Mouse (Mus musculus): ENCODE results near the gene Zfp784. TPM values are rescaled to one million over a fixed set of nuclear protein-coding genes. Genes with fewer than 3 reads are reported as not detected.
"Not testable (repeated sequence)": the region's sequence is repeated elsewhere in the genome, so short reads cannot be mapped to it uniquely, and the experiment has no call there.

The Zfp784 gene
- 4.9 and 5.0 TPM in 2 replicates for polyA plus RNA-seq (2015; fragmentation: Nextera tagmentation; extraction: Ambion mirVana)

- Histone ChIP-seq H3K9me3 (no peaks in the 10 kb centered on the region), H3K27ac (peak within 1 kb of the TSS; percentile 96), H3K9ac (peak within 1 kb of the TSS; percentile 80), H3K27me3 (no peaks in the 10 kb centered on the region), H3K4me3 (peak within 1 kb of the TSS; percentile 78), H3K4me2 (peak within 1 kb of the TSS; percentile 57), H3K36me3 (peaks cover 31% of the 10 kb centered on the region), H3K4me1 (0 out of 2 replicates have a peak, but pooled peaks cover 6% of the 10 kb centered on the region)
- peak; percentile 96 for ATAC-seq (ENCODE audit: borderline replicate concordance, extremely low read depth, low FRiP score, low TSS enrichment)
- WGBS, result under 1% methylated on average over 48 of the region's 48 CpGs
Observed at GRCm38 (mm10) chr7:5038109-5038732, at the start of gene Zfp784. Gene Zfp784 (minus strand): TSS chr7:5038446.

- H3K9me3 ChIP-seq, result no peaks in the 10 kb centered on the region
- WGBS, result 75% methylated on average over 4 of the region's 4 CpGs
- peaks cover 67% of the 10 kb centered on the region for H3K36me3 ChIP-seq
- ATAC-seq (ENCODE audit: borderline replicate concordance, extremely low read depth, low FRiP score, low TSS enrichment), result no peak
- no peak overlapping the region for H3K4me3 ChIP-seq
- no peak overlapping the region for H3K4me2 ChIP-seq
- no peaks in the 10 kb centered on the region for H3K4me1 ChIP-seq
- H3K27ac ChIP-seq, result no peak overlapping the region
- H3K27me3 ChIP-seq, result no peaks in the 10 kb centered on the region
- H3K9ac ChIP-seq, result no peak overlapping the region
Observed at GRCm38 (mm10) chr7:5087886-5088285, 49.6 kb upstream of the Zfp784 start.

- H3K4me2 ChIP-seq, result no peak overlapping the region
- no peaks in the 10 kb centered on the region for H3K9me3 ChIP-seq
- no peak for ATAC-seq (ENCODE audit: borderline replicate concordance, extremely low read depth, low FRiP score, low TSS enrichment)
- no peak overlapping the region for H3K9ac ChIP-seq
- H3K4me3 ChIP-seq, result no peak overlapping the region
- H3K27me3 ChIP-seq, result no peaks in the 10 kb centered on the region
- H3K4me1 ChIP-seq, result no peaks in the 10 kb centered on the region
- peaks cover 61% of the 10 kb centered on the region for H3K36me3 ChIP-seq
- WGBS, result 74% methylated on average over 5 of the region's 5 CpGs
- no peak overlapping the region for H3K27ac ChIP-seq
Observed at GRCm38 (mm10) chr7:5086921-5087440, 48.7 kb upstream of the Zfp784 start.

DNA sequence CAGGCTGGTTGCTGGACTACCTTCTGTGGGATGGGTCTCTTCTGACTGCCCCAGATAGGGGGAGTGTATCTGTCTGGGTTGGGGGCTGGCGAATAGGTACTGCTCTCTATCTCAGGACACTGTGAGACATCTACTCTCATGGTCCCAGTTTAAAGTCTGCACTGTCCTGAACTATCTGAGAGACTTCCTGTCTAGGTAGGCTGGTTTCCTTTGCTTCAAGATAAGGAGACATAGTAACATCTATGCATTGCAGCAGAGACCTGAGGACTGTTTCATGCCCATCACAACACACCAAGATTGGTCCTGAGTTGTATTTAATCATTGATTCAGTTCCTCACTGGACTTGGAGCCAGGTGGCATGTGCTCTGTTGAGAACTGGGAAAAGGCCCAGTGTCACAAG lies 47.3 kb upstream of the Zfp784 start:
- peaks cover 50% of the 10 kb centered on the region; the same call in 1 of the 2 replicates for H3K36me3 ChIP-seq
- H3K4me3 ChIP-seq, result no peak overlapping the region
- no peak overlapping the region for H3K9ac ChIP-seq
- ATAC-seq (ENCODE audit: borderline replicate concordance, extremely low read depth, low FRiP score, low TSS enrichment), result no peak
- no peaks in the 10 kb centered on the region for H3K9me3 ChIP-seq
- no peak overlapping the region for H3K27ac ChIP-seq
- H3K27me3 ChIP-seq, result no peaks in the 10 kb centered on the region
- no peak overlapping the region for H3K4me2 ChIP-seq
- 92% methylated on average over 1 of the region's 1 CpGs for WGBS
- peaks cover 13% of the 10 kb centered on the region for H3K4me1 ChIP-seq

- ATAC-seq (ENCODE audit: borderline replicate concordance, extremely low read depth, low FRiP score, low TSS enrichment), result no peak
- Histone ChIP-seq H3K36me3 (peaks cover 43% of the 10 kb centered on the region), H3K4me1 (peaks cover 13% of the 10 kb centered on the region), H3K9me3 (no peaks in the 10 kb centered on the region), H3K27me3 (no peaks in the 10 kb centered on the region), H3K4me3 (no peak overlapping the region), H3K9ac (no peak overlapping the region), H3K27ac (no peak overlapping the region), H3K4me2 (no peak overlapping the region)
- 89% methylated on average over 18 of the region's 18 CpGs for WGBS
Observed at GRCm38 (mm10) chr7:5083325-5084105, 45.3 kb upstream of the Zfp784 start.

DNA sequence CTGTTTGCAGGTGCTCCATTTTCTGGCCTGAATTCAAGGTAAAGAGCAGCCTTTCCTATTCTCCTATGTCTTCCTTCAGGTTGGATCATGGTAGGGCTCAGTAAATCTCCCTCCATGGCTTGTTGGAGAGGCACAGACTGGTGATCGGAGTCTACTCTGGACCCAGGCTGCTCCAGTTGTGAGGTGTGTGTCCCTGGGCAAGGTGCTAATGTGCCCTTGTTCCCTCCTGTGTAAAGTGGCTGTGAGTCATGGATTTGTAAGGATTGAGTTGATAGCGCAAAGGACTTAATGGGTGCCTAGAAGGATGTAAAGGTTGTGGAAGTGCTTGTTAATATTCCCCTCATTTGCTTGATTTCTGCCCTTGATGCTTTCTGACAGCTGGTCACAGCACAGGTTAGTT lies 43.7 kb upstream of the Zfp784 start:
- Histone ChIP-seq H3K4me1 (peaks cover 13% of the 10 kb centered on the region), H3K36me3 (peaks cover 53% of the 10 kb centered on the region), H3K4me2 (peak overlapping the region; percentile 85), H3K9ac (no peak overlapping the region), H3K27me3 (no peaks in the 10 kb centered on the region), H3K4me3 (no peak overlapping the region), H3K27ac (no peak overlapping the region), H3K9me3 (no peaks in the 10 kb centered on the region)
- 92% methylated on average over 2 of the region's 2 CpGs for WGBS
- no peak for ATAC-seq (ENCODE audit: borderline replicate concordance, extremely low read depth, low FRiP score, low TSS enrichment)

DNA sequence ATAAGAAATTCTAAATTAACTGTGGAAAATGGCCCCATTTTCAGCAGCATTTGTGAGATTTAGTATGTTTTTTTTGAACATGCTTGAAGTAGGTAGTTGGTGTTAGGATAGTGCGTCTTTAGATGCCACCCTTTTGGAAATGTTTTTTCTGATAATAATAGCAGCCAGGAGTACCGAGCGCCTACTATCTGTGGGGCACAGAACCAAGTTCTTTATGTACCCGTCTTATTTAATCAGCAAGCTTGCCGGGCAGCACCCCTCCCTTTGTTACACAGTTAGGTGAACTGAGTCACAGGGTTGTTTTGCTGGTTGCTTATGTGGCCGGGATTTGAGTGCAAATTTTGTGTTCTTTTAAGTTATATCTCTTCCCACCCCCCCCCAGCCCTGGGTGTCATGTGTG lies 43.0 kb upstream of the Zfp784 start:
- WGBS, result 53% methylated on average over 6 of the region's 6 CpGs

GRCm38 (mm10) chr7:5080815-5081214 lies 42.6 kb upstream of the Zfp784 start:
- peak overlapping the region; percentile 98 for H3K9ac ChIP-seq
- no peak for ATAC-seq (ENCODE audit: borderline replicate concordance, extremely low read depth, low FRiP score, low TSS enrichment)
- H3K9me3 ChIP-seq, result no peaks in the 10 kb centered on the region
- H3K27ac ChIP-seq, result peak overlapping the region; percentile 95
- no peaks in the 10 kb centered on the region for H3K27me3 ChIP-seq
- H3K4me3 ChIP-seq, result peak overlapping the region; percentile 98
- peaks cover 13% of the 10 kb centered on the region for H3K4me1 ChIP-seq
- 8% methylated on average over 6 of the region's 6 CpGs for WGBS
- peaks cover 56% of the 10 kb centered on the region for H3K36me3 ChIP-seq
- peak overlapping the region; percentile 85 for H3K4me2 ChIP-seq

More for the DNA sequence above, 43.0 kb upstream of the Zfp784 start:
- no peak for ATAC-seq (ENCODE audit: borderline replicate concordance, extremely low read depth, low FRiP score, low TSS enrichment)
- no peaks in the 10 kb centered on the region for H3K27me3 ChIP-seq
- peaks cover 56% of the 10 kb centered on the region for H3K36me3 ChIP-seq
- H3K9ac ChIP-seq, result peak overlapping the region; percentile 98
- H3K27ac ChIP-seq, result no peak overlapping the region
- H3K4me3 ChIP-seq, result peak overlapping the region; percentile 98
- H3K4me2 ChIP-seq, result peak overlapping the region; percentile 85
- peaks cover 13% of the 10 kb centered on the region for H3K4me1 ChIP-seq
- no peaks in the 10 kb centered on the region for H3K9me3 ChIP-seq

GRCm38 (mm10) chr7:5080010-5080751 lies 41.9 kb upstream of the Zfp784 start, which contains the start of gene Epn1:
Gene Epn1 (plus strand): TSS chr7:5080235.
- Histone ChIP-seq H3K4me3 (peak within 1 kb of the TSS; percentile 98), H3K27me3 (no peaks in the 10 kb centered on the region), H3K4me2 (peak within 1 kb of the TSS; percentile 85), H3K9me3 (no peaks in the 10 kb centered on the region), H3K4me1 (peaks cover 13% of the 10 kb centered on the region), H3K27ac (peak within 1 kb of the TSS; percentile 95), H3K9ac (peak within 1 kb of the TSS; percentile 98), H3K36me3 (peaks cover 58% of the 10 kb centered on the region)
- under 1% methylated on average over 75 of the region's 81 CpGs for WGBS
- ATAC-seq (ENCODE audit: borderline replicate concordance, extremely low read depth, low FRiP score, low TSS enrichment), result peak; percentile 97

DNA sequence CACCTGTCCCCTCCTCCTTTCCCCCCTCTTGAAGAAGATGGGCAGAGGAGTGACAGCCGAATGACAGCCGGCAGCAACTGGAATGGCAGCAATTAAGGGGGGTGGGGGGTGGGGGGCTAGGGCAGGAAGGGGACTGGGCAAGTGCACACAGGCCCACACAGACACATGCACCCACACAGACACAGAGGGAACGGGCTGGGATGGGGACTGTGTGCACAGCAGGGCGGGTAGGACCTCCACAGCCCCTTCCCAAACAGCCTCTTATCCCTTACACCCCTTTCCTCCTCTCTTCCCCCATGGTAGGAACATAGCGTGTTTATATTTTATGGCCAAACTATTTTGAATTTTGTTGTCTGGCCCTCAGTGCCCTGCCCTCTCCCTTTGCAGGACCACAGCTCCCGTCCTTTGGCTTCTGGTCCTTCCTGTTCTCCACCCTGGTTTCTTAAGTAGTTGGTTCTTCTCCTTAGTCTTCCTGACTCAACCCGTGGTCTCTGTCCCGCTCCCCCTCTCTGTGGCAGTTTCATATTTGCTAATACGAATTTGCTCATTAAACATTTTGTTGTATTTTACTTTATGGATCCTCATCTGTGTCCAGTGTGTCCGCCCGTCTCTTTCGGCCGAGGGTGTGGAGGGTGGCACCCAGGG lies 41.2 kb upstream of the Zfp784 start:
- H3K4me3 ChIP-seq, result peak overlapping the region; percentile 98
- 26% methylated on average over 7 of the region's 13 CpGs for WGBS
- peaks cover 58% of the 10 kb centered on the region for H3K36me3 ChIP-seq
- peak overlapping the region; percentile 95 for H3K27ac ChIP-seq
- H3K9ac ChIP-seq, H3K27me3 ChIP-seq, H3K9me3 ChIP-seq: not testable (repeated sequence)
- peaks cover 13% of the 10 kb centered on the region for H3K4me1 ChIP-seq
- H3K4me2 ChIP-seq, result peak overlapping the region; percentile 85
- peak; percentile 36 for ATAC-seq (ENCODE audit: borderline replicate concordance, extremely low read depth, low FRiP score, low TSS enrichment)

DNA sequence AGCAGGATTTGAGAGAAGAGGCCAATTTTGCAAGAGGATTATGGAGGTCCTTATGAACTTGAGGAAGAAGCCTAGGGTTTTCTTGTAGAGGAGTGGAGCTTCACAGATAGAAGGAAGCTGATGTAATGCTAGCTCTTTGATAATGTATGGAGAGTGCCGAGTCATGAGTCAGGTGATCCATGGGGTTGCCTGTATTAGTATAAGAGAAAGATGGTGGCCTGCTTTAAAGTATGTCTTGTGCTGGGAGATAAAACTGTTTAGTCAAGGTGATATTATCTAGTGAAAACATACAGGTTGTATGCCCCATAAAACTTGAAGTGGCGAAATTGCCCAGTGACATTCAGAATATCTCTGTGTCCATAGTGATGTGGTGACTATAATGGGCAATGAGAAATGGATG lies 38.7 kb upstream of the Zfp784 start:
- H3K27ac ChIP-seq, result no peak overlapping the region
- no peaks in the 10 kb centered on the region for H3K9me3 ChIP-seq
- ATAC-seq (ENCODE audit: borderline replicate concordance, extremely low read depth, low FRiP score, low TSS enrichment), result no peak
- no peaks in the 10 kb centered on the region for H3K27me3 ChIP-seq
- peaks cover 13% of the 10 kb centered on the region for H3K4me1 ChIP-seq
- peaks cover 69% of the 10 kb centered on the region for H3K36me3 ChIP-seq
- no peak overlapping the region for H3K9ac ChIP-seq
- no peak overlapping the region for H3K4me2 ChIP-seq
- WGBS, result 80% methylated on average over 2 of the region's 2 CpGs
- H3K4me3 ChIP-seq, result no peak overlapping the region
